Mouse (Mus musculus) ZHBTc4 (cell line): ENCODE data around the gene Qsox1.

Experiments used
- DNase-seq: peaks from one replicate; pipeline ENCODE4 v3.0.0-alpha.2; 2011; ENCODE audit warnings: low read depth, low spot score

The Qsox1 gene

DNA sequence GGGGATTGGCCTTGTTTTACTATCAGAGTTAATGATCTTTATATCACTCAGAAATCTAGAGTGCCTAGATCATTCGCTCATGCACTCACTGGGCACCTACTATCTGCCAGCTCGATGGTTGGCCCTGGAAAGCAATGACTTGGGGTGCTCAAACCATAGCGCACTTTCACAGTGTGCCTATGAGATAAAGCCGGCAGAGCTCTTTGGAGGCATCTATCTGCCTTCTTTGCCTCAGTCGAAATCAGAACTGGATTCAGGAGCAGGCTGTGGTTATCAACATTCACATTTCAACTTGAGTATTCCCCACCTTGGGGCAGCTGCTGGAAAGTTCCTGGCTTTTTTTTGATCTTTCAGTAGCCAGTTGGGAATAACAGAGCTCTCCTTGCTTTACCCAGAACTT is 64.8 kb downstream of the Qsox1 start:
- no peak for DNase-seq

DNA sequence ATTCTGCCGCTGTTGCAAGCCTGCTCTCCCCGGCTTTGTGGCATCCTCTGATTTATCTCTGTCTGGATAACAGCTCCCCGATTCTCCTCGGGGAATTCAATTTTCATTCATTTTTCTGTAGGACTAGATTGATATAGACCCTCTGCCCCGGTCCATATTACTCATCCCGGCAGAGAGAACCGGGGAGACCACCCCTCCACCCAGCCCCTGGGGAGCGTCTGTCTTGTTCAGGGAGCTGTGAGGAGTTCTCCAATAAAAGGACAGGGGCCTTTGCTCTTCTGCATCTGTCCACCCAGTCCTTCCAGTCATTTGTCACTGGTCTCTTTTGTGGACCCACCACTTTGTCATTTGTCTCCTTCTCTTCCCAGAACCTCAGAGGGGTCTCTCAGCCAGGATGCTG is 65.7 kb downstream of the Qsox1 start:
- no peak for DNase-seq

DNA sequence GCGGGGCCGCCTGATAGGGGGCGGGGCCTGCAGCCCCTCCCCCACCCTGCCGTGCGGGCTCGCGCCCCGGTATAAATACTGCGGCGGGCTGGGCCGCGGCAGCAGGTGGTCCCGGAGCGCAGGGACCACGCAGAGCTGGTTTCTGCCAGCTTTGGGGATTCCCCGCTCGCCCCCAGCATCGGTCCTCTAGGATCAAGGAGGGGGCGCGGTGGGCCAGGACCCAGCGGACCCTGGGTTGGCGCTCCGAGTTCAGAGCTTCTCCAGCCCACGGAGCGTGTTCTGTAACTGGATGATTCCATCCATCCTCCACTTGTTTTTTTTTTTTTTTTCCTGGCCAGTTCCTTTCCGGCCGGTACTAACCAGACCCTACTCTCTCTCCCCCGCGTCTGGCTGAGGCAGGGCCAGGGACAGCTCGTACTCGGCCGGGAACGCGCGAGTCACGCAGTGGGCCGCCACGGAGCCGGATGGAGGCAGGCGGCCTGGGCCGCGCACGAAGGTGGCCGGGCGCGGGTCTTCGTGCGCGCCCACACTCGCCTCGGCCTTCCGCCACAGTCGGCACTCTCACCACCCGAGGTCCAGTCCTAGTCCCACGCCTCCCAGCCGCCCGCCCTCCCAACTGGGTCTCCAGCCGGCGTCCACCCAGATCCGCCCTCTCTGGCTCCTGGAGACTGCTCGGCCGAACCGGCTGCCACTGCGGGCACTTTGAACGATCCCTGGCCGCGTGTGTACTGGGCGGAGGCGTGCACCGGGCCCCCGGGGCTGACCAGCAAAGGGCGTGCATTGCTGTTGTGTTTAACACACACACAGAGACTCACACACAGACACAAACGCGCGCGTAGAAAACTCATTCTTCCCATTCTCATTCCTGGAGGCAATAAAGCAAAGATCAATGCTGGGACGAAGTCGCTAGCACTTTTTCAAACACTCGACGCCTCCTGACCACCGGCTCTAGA is 70.0 kb downstream of the Qsox1 start:
- peak; percentile 62 for DNase-seq

DNA sequence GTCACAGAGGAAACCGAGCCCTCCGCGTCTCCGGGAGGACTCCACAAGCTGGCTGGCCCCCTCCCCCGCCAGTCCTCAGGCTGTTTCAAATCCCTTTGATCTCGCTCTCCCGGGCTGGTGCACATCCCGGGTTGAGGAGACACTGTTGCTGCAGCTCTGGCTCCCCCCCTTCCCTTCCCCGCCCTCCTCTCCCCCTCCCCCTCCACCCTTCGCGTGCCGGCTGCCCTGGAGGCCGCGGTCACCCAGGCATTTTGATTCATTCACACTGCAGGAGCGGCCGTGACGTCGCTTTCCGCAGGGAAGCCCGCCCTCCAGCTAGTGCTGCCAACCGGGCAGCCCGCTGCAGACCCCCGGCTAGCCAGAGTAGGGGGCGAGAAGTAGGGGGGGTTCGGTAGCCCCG is 70.7 kb downstream of the Qsox1 start:
- peak; percentile 84 for DNase-seq

DNA sequence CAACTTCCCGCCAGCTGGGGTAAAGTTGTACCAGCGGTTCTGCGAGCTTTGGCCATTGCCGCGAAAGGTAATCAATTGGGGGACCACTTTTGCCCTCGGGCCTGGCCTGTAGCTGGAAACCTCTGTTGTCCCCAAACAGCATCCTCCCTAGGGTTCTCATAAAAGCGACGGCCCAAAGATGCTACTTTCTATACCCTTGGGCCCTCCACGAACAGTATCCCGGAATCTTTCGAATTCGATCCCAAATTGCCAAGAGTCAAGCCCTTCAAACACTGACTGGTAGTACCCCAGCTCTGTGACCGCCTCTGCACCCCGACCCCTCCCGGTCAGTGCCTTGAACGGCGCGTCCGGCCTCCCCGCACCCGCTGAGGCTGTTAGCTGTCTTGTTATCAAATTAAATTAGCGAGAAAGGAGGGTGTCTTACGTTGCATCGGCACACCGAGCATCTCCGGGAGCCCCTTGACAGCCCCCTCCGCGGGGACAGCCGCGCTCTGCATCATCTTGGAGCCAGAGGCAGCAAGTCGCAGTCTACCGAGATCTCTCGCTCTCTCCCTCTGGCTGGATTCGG is 71.2 kb downstream of the Qsox1 start:
- no peak for DNase-seq

DNA sequence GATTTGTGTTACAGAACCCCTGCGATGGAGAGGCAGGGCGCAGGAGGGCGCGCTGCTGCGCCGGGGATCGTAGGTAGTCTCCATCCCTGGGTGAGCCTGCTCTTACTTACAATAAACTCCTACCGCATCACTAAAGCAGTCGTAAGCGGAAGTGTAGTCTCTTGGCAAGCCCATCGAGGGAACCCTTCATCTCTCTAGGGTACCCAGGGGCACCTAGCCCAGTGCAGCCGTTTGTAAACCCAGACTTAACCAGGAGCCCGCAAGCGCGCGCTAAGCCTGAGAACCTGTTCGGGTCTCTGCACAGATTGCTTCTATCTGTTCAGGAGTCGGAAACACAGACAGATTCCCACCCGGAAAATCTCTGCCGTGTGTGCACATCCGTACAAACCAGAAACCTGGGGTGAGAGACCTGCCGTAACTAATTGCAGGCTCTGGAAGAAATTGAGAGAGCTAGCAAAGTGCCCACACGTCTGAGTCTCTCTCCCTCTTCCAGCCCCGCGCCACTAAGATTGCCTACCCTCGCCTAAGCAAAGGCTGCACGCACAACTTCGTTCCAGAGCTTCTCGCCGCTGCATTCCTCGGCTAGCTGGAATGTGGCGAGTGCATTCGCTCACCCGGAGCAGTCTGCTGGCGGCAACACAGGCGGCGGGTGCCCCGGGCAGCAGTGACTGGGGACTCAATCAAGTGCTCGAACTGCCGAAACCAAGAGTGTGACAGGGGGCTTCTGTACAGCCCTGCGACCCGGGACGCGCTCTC is 71.9 kb downstream of the Qsox1 start:
- peak; percentile 80 for DNase-seq

DNA sequence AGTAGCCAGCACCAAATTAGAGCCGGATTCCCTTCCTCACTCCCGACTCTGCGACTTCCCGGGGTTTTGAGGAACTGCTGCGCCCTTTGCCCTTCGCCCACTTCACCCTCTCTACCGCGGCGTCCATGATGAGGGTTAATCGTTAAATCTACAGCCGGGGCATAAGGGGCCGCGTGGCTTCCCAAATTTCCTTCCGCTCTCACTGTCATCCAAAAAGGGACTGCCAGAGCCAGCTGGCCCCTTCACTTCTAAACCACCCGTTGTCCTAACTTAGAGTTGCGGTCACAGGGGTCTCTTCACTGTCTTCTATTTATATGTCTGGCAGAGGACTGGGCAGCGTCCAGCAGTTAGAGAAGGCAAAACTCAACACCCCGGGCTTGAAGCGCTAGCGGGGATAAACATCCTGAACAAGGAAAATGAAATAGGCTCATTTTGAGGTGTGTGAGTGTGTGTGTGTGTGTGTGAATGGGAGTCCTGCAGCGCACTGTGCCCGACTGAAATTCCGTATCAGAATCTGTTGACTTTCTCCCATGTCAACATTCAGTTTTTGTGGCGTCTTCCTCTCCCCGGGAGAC is 74.8 kb downstream of the Qsox1 start:
- peak; percentile 28 for DNase-seq

DNA sequence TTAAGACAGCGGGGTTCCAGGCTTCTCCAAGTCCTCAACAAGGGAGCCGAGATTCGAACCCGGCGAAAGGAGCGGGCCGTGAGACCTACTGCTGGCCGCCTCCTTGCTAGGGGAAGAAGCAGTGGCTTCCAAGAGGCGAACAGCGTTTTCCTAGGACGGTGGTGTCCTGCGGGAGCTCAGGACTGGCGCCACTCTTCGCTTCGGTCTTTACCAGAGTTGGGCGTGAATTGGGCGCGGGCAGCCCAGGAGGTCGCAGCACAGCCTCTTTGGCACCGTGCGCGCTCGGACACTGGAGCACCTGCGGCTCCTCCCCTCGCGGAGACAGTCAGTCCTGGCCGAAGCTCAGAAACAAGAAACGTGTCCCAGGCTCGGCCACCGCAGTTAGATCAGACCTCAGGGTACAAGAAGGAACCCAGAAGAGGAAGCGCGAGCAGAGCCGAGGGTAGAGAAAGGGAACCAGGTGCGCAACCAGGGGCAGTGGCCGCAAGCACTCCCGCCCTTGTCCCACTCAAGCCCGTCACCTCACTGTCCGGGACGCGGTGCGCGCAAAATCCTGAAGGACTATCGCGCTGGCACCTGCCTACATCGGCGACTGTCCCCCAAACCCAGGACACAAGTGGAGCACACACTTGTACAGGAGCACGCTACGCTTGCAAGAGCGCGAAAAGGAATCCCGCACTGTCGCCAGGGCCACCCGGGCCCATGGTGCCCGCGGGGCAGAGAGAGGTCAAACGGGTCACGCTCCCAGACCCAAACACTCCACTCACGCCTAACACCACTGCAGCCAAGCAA is 75.5 kb downstream of the Qsox1 start:
- peak; percentile 71 for DNase-seq

DNA sequence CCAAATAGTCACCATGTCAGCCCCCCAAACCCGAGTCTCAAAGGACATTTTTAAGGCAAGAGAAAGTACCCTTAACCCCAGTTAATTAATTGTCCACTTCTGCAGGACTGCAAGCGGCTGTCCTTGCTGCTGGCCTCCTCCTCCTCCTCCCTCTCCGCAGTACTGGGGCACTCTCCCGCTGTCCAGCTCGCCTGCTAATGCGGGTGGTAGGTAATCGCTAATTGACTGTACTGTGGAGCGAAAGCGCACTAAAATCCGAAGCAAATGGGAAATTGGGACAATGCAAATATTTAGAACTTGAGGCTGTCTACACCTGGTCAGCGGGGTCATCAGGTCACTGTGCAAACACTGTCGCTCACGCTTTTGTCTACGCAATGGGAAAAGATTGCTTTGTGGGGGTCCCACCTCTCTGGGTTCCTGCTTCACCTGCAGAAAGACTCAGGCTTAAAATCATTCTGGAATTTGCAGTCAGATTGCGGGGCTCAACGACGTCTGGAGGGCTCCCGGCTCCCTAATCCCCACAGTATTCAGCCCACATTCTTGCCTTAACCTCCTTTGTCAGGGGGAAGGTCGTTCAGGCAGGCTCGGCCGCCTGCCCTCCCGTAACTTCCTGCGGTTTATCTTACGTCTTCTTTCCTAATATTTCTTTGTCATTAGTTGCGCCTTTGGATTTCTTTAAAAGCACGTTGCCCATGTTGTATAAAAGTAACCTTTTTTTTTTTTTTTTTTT is 76.4 kb downstream of the Qsox1 start:
- peak; percentile 35 for DNase-seq

DNA sequence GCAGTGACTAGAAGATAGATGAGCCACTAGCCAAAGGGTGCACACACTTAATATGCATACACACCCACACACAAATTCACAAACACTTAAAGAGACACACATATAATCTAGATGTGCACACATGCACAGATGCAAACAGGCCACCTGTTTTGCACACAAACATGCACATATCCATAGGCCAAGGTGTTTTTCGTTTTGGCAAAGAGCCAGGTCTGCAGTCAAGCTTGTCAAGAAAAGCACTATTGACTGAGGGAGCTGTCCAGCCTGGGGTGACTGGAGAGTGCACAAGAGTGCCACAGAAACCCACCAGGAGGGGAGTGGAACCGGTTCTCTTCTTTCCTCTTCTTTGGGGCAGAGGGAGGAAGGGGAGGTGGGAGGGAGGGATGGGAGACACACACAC is 81.5 kb downstream of the Qsox1 start:
- DNase-seq = no peak

DNA sequence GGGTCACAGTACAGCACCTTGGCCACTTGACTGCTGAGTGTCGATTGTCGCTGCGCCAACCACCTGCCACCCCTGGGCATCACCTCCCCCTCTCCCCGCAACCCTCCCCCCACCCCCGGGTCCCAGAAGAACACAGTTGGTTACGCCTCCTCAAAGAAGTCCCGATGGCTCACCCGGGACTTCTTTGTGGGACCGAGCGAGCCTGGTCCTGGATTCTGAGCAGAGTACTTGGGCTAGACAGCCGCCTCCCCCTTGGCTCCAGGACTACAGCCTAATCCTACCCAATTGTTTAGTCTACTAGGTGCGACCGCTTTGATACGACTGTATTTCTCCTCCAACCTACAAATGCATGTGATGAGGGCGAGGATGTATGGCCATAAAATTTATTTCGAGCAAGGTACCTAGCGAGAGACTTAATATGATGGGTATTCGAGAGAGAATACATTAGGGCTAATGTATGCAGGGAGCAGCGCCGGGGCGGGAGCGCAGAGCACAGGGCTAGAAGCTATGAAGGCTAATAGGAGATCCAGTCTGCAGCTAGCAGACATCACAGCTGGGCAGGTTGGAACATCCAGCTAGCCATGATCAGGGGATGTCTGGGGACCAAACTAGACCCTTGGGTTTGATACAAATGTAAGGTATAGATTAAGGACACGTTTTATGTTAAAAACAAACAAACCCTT is 83.4 kb downstream of the Qsox1 start:
- DNase-seq = no peak

DNA sequence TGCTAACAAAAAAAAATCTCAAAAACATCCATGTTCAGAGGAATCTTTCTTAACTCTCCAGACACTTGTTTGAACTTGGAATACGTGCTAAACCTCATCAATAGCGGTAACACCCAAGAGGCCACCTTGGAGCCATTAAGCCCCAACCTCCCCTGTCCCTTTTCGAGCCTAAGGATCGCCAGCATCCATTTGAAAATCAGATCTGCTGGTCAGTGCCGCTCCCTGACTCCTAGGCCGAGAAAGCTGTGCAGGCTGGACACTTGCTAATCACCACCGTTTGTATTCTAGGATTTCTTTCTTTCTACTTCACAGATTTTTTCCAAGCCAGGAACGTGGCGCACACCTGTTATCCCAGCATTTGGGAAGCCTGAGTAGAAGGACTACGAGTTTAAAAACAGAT is 84.9 kb downstream of the Qsox1 start:
- no peak for DNase-seq
